Mouse (Mus musculus) myocyte (in vitro differentiated cells): ENCODE measurements around the gene Pld5.

ENCODE experiments used
- MAX ChIP-seq: IDR thresholded peaks from one replicate; pipeline ENCODE4 v1.6.1; 2011; ENCODE audit warnings: low read depth, mild to moderate bottlenecking, control low read depth
- POLR2A ChIP-seq: IDR thresholded peaks from one replicate; pipeline ENCODE4 v1.6.1; 2011; ENCODE audit warnings: low read depth, mild to moderate bottlenecking, control low read depth, moderate library complexity; ENCODE audit not compliant: insufficient read length

DNA sequence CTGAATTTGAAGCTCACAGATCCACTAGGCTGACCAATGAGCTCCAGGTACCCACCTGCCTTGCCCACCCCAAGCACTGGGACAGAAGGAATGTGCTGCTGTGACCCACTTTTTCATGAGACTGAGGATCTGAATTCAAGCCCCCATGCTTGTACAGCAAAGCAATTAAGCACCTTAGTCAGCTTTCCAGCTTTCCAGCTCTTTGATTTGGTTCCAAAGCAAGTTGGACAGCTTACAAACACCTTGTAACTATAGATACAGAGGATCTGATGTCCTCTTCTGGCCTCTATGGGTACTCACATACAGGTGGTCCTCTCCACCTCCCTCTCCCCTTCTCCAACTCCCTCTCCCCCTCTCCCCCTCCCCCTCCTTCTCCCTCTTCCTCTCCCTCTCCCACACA lies 210.6 kb downstream of the Pld5 start:
- no peak for TF ChIP-seq MAX
- TF ChIP-seq POLR2A: no peak
